ENCODE assay signal across 8 mouse cellular contexts in genomic region chr15:102519211-102520141, GRCm38 (mm10). TPM values are rescaled to one million over a fixed set of nuclear protein-coding genes. Genes with fewer than 3 reads are reported as not detected.
DNase-seq lines count a peak whose midpoint lies in the region; ATAC-seq and TF ChIP-seq lines count a peak whose summit lies in the region.

No protein-coding gene starts in this region.

- no peaks in the 10 kb centered on the region for H3K27me3 ChIP-seq in heart, embryonic 15.5 days
- no peaks in the 10 kb centered on the region for H3K27me3 ChIP-seq in hindbrain, embryonic 10.5 days (ENCODE audit: insufficient read depth, poor library complexity, severe bottlenecking)
- no peaks in the 10 kb centered on the region for H3K27me3 ChIP-seq in midbrain, embryonic 11.5 days (ENCODE audit: control insufficient read depth, insufficient read depth, low read length)

- no peak for TF ChIP-seq CTCF in bone marrow, adult 2 months (IDR thresholded peaks at IDR 0.05; ENCODE audit: control insufficient read depth, insufficient read depth, low read length)

- WGBS in heart, embryonic 15.5 days, result 47% methylated on average over 17 of the region's 17 CpGs
- 15% methylated on average over 17 of the region's 17 CpGs for WGBS in bone marrow, adult 2 months
- 72% methylated on average over 17 of the region's 17 CpGs for WGBS in hindbrain, embryonic 10.5 days
- WGBS in midbrain, embryonic 11.5 days, result 77% methylated on average over 17 of the region's 17 CpGs

- peak overlapping the region; percentile 82 for H3K4me3 ChIP-seq in heart, embryonic 15.5 days
- H3K4me3 ChIP-seq in bone marrow, adult 2 months (replicated peaks; ENCODE audit: control insufficient read depth, low read depth, low read length), result peak overlapping the region; percentile 80
- peak overlapping the region; percentile 73 for H3K4me3 ChIP-seq in hindbrain, embryonic 10.5 days
- peak overlapping the region; percentile 65 for H3K4me3 ChIP-seq in midbrain, embryonic 11.5 days (ENCODE audit: low read depth, low read length)

- H3K27ac ChIP-seq in heart, embryonic 15.5 days, result peak overlapping the region; percentile 100
- H3K27ac ChIP-seq in bone marrow, adult 2 months (ENCODE audit: control insufficient read depth, insufficient read depth, low read depth, low read length, poor library complexity), result peak overlapping the region; percentile 94; the same call in 1 of the 2 replicates
- H3K27ac ChIP-seq in hindbrain, embryonic 10.5 days, result peak overlapping the region; percentile 99
- peak overlapping the region; percentile 97; the same call in 1 of the 2 replicates for H3K27ac ChIP-seq in midbrain, embryonic 11.5 days (ENCODE audit: low read depth, low read length)

- no peak for TF ChIP-seq POLR2A in bone marrow, adult 2 months (IDR thresholded peaks at IDR 0.05; ENCODE audit: borderline replicate concordance, control insufficient read depth, low read depth, low read length)

- intact Hi-C loops in left cerebral cortex, postnatal 36 days (cut with DNase I), result loop anchor here (2.0 to 10.0 kb wide), 2 partner anchors 67 to 145 kb away; no protein-coding TSS in a partner anchor

- H3K36me3 ChIP-seq in heart, embryonic 15.5 days, result peaks cover 26% of the 10 kb centered on the region
- H3K36me3 ChIP-seq in hindbrain, embryonic 10.5 days, result peaks cover 41% of the 10 kb centered on the region
- H3K36me3 ChIP-seq in midbrain, embryonic 11.5 days (ENCODE audit: control insufficient read depth, insufficient read depth, low read length), result no peaks in the 10 kb centered on the region

- no peak for ATAC-seq in heart, embryonic 15.5 days (replicated peaks; ENCODE audit: insufficient number of reproducible peaks, insufficient read depth, low FRiP score, low read depth)
- ATAC-seq in midbrain, embryonic 11.5 days (ENCODE audit: low FRiP score), result no peak
- no peak for ATAC-seq in cerebellum, adult (ENCODE audit: insufficient number of reproducible peaks, low FRiP score, low TSS enrichment)

- H3K4me1 ChIP-seq in heart, embryonic 15.5 days (replicated peaks), result peaks cover 30% of the 10 kb centered on the region
- H3K4me1 ChIP-seq in bone marrow, adult 2 months (ENCODE audit: control insufficient read depth, insufficient read depth, low read length), result no peaks in the 10 kb centered on the region; the same call in 1 of the 2 replicates
- peaks cover 51% of the 10 kb centered on the region for H3K4me1 ChIP-seq in hindbrain, embryonic 10.5 days (replicated peaks)
- H3K4me1 ChIP-seq in midbrain, embryonic 11.5 days (ENCODE audit: control insufficient read depth, insufficient read depth, low read length), result peaks cover 15% of the 10 kb centered on the region

- DNase-seq in heart, adult 18-20 months, result no peak
- no peak for DNase-seq in hindbrain, embryonic 10.5 days (ENCODE audit: low spot score)
- DNase-seq in midbrain, embryonic 11.5 days (ENCODE audit: low spot score, missing footprints), result peak; percentile 53
- no peak for DNase-seq in right cerebral cortex, postnatal 14 days
- no peak for DNase-seq in left cerebral cortex, postnatal 36 days (ENCODE audit: low spot score in 2 of 2)

- H3K9me3 ChIP-seq in heart, embryonic 15.5 days (replicated peaks), result no peaks in the 10 kb centered on the region
- no peaks in the 10 kb centered on the region for H3K9me3 ChIP-seq in hindbrain, embryonic 10.5 days
- no peaks in the 10 kb centered on the region for H3K9me3 ChIP-seq in midbrain, embryonic 11.5 days (ENCODE audit: control insufficient read depth, low read length)

- H3K9ac ChIP-seq in heart, embryonic 15.5 days, result peak overlapping the region; percentile 92
- peak overlapping the region; percentile 89 for H3K9ac ChIP-seq in midbrain, embryonic 11.5 days (ENCODE audit: low read length)

- peak overlapping the region; percentile 92 for H3K4me2 ChIP-seq in heart, embryonic 15.5 days
- H3K4me2 ChIP-seq in midbrain, embryonic 11.5 days, result peak overlapping the region; percentile 92

RNA-seq across cellular contexts. Expression of gene Tarbp2, which starts 1.5 kb away (rescaled TPM):
- polyA plus RNA-seq in heart, embryonic 15.5 days (2015; fragmentation: Nextera tagmentation; extraction: Ambion mirVana), result 78.3 and 87.9 TPM in 2 replicates
- total RNA-seq in heart, adult 18-20 months (2021), result 10 to 100 TPM; 40.1 to 43.0 TPM
- 38.4 and 67.5 TPM in 2 replicates for polyA plus RNA-seq in bone marrow, adult 2 months (2011; ENCODE audit: insufficient read depth, insufficient read length, low replicate concordance, missing spikeins)
- polyA plus RNA-seq in hindbrain, embryonic 10.5 days (2016; fragmentation: Nextera tagmentation; extraction: Ambion mirVana), result 132 and 135 TPM in 2 replicates
- 91.2 and 96.6 TPM in 2 replicates for polyA plus RNA-seq in midbrain, embryonic 11.5 days (2014; fragmentation: Nextera tagmentation; extraction: Ambion mirVana)
- 10 to 100 TPM; 30.7 to 36.3 TPM for total RNA-seq in left cerebral cortex, postnatal 36 days (2021)

RNA-seq across cellular contexts. Expression of gene Map3k12, which starts 2.6 kb away (rescaled TPM):
- polyA plus RNA-seq in heart, embryonic 15.5 days (2015; fragmentation: Nextera tagmentation; extraction: Ambion mirVana), result 9.8 and 13.1 TPM in 2 replicates
- total RNA-seq in heart, adult 18-20 months (2021), result 1 to 10 TPM; 1.8 to 2.3 TPM
- polyA plus RNA-seq in bone marrow, adult 2 months (2011; ENCODE audit: insufficient read depth, insufficient read length, low replicate concordance, missing spikeins), result 2.2 and 3.1 TPM in 2 replicates
- 27.1 and 35.2 TPM in 2 replicates for polyA plus RNA-seq in hindbrain, embryonic 10.5 days (2016; fragmentation: Nextera tagmentation; extraction: Ambion mirVana)
- 16.4 and 19.7 TPM in 2 replicates for polyA plus RNA-seq in midbrain, embryonic 11.5 days (2014; fragmentation: Nextera tagmentation; extraction: Ambion mirVana)
- total RNA-seq in left cerebral cortex, postnatal 36 days (2021), result 10 to 100 TPM; 96.4 to 98.8 TPM

RNA-seq across cellular contexts. Expression of gene Npff, which starts 5.3 kb away (rescaled TPM):
- polyA plus RNA-seq in heart, embryonic 15.5 days (2015; fragmentation: Nextera tagmentation; extraction: Ambion mirVana), result 2.3 and 2.4 TPM in 2 replicates
- total RNA-seq in heart, adult 18-20 months (2021), result under 1 TPM; 0.87 to 0.92 TPM
- polyA plus RNA-seq in bone marrow, adult 2 months (2011; ENCODE audit: insufficient read depth, insufficient read length, low replicate concordance, missing spikeins), result 16.0 and 32.7 TPM in 2 replicates
- polyA plus RNA-seq in hindbrain, embryonic 10.5 days (2016; fragmentation: Nextera tagmentation; extraction: Ambion mirVana), result 1.5 and 2.4 TPM in 2 replicates
- 0.98 and 1.9 TPM in 2 replicates for polyA plus RNA-seq in midbrain, embryonic 11.5 days (2014; fragmentation: Nextera tagmentation; extraction: Ambion mirVana)
- 1 to 10 TPM; 1.8 to 5.1 TPM for total RNA-seq in left cerebral cortex, postnatal 36 days (2021)

RNA-seq across cellular contexts. Expression of gene Gm10337, which starts 16.0 kb away (rescaled TPM):
- 2.0 and 2.6 TPM in 2 replicates for polyA plus RNA-seq in heart, embryonic 15.5 days (2015; fragmentation: Nextera tagmentation; extraction: Ambion mirVana)
- not detected for total RNA-seq in heart, adult 18-20 months (2021)
- not detected in 2 replicates for polyA plus RNA-seq in bone marrow, adult 2 months (2011; ENCODE audit: insufficient read depth, insufficient read length, low replicate concordance, missing spikeins)
- polyA plus RNA-seq in hindbrain, embryonic 10.5 days (2016; fragmentation: Nextera tagmentation; extraction: Ambion mirVana), result 3.9 and 11.3 TPM in 2 replicates
- polyA plus RNA-seq in midbrain, embryonic 11.5 days (2014; fragmentation: Nextera tagmentation; extraction: Ambion mirVana), result 6.7 TPM in 1 of 2 replicates, not detected in the other
- not detected for total RNA-seq in left cerebral cortex, postnatal 36 days (2021)

RNA-seq across cellular contexts. Expression of gene Pcbp2, which starts 49.1 kb away (rescaled TPM):
- 130 and 139 TPM in 2 replicates for polyA plus RNA-seq in heart, embryonic 15.5 days (2015; fragmentation: Nextera tagmentation; extraction: Ambion mirVana)
- total RNA-seq in heart, adult 18-20 months (2021), result 100 to 1,000 TPM; 418 to 491 TPM
- 210 and 264 TPM in 2 replicates for polyA plus RNA-seq in bone marrow, adult 2 months (2011; ENCODE audit: insufficient read depth, insufficient read length, low replicate concordance, missing spikeins)
- 166 and 207 TPM in 2 replicates for polyA plus RNA-seq in hindbrain, embryonic 10.5 days (2016; fragmentation: Nextera tagmentation; extraction: Ambion mirVana)
- polyA plus RNA-seq in midbrain, embryonic 11.5 days (2014; fragmentation: Nextera tagmentation; extraction: Ambion mirVana), result 234 and 255 TPM in 2 replicates
- total RNA-seq in left cerebral cortex, postnatal 36 days (2021), result 100 to 1,000 TPM; 467 to 505 TPM
